Mouse (Mus musculus) kidney, adult 9 months (tissue): Measurements from ENCODE around the gene Upk2.

Source experiments
- DNase-seq: peaks from one replicate; pipeline ENCODE4 v3.0.0; 2022

Gene Upk2

DNA sequence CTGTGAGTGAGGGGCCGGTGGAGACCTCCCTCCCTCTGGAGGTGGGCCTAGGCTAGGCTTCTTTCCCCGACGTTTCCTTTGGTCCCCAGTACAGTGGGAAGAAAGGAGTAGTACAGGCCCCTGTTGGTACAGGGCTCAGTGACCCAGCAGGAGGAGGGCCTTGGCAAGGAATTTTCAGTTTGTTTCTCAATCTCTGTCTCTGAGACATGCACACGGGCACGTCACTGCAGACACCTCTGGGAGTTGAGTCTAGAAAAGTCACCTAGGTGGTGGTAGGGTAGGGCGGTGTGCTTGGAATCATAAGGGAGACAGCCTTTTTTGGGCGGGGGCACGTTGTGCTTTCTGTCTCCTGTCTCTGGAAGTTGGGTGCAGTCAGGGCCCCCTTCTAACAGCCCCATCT, 33.6 kb upstream of the Upk2 start:
- no peak for DNase-seq

DNA sequence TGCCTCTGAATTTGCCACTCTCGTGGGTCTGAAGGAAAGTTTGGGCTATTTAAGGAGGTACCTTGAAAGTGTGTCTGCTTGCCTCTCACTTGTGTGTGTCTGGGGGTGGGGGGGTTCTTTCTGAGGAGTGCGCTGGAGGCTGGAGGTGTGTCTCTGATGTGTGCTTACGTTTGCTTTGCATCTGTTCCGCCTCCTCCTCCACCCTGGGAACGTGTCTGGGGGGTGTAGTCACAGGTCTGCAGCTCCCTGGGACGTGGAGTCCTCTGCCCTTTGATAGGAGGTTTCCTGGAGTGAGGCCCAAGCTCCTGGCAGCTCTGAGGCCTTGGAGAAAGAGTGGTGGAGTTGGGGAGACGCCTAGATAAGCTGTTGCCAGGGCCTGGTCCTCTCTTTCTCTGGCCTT, 32.7 kb upstream of the Upk2 start:
- peak; percentile 92 for DNase-seq

DNA sequence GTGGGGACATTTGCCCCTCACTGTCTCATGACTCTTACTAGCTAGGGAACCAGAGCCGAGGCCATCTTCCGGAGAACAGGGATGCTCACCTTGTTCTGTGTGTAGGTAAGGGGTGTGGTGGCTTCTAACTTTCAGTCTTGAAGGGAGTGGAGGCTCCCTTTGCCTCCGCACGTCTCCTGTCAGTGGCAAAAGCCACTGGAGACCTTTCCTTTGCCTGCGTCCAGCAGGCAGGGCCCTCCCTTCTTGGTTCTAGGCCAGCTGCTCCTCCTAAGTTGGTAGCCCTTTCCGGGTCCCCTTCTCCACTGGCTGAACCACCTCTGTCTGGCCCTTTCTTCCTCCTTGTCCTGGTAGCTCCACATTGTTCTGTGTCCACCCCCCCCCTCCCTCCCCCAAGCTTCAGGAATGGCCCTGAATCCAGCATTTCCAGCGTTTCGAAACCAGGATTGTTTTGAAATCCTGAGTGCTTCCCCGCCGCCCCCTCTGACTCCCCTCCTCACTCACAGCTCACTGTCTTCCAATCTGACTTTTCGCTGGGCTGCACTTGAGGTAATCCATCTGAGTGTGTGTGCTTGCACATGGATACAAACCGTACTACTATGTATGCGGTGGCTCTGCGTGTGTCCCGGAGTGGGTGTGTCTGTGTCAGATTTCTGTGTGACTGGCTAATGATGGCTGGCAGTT, 32.1 kb upstream of the Upk2 start:
- DNase-seq, result peak; percentile 73

DNA sequence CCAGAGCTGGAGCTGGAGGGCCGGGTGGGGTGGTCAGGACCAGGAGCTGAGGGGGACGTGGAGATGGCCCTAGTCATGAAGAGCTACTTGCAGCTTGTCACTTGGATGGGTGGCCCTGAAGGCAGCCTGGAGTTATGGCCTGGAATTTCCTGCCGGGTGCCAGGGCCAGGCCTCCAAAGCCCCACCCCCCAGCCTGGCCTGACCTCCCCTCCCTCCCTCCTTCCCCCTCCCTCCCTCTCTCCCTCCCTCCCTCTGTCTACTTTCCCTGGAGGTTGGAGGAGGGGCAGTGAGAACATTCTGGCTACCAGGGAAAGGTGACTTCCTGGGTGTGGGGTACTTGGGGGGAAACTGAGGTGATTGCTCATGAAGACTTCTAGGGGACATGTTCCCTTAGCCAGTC, 31.6 kb upstream of the Upk2 start:
- DNase-seq, result peak; percentile 76

DNA sequence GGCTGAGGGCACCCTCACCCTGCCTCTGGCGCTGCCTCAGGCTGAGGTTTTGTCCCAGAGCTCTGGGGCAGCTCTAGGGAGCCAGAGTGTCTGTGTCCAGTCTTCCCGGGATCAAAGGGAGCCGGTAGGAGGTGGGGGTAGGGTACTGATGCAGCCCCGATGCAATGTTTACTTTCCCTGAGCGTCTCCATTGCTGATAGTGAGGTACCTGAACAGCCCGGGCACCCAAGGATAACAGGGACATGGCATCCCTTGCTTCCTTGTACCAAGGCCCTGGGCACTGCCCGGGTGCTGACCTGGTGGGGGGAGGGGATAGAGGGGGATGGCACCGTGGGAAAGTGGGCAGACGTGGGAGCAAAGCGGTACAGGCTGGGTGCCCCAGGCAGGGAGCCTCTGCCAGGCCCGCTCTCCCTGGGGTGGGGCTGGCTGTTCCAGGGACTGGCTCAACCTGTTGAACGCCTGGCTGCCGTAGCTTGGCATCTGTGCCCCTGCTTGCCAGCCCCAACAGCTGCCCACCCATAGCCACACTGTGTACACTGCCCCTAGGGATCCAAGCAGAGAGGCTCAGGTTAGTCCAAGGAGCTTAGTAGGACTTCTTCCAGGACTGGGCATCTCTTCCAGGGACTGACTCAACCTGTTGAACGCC, 30.9 kb upstream of the Upk2 start:
- DNase-seq, result peak; percentile 57

DNA sequence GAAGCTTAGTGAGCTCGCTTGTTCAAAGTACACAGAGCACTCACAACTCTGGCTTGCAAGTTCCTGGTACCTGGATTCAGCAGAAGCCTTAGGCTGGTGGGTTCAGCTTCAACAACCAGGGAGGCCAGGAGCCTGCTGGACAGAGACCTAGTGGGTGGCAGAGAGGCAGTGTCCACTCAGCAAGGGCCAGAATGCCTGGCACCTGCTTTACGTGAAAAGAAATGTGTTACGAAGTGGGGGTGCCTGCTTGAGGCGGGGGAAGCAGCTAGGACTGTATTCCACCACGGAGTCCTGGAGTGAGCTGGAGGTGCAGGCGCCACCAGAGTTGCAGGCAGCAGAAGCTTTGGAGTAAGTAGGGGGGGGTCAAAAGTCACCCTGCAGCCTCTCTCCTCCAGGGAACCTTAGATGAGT, 30.3 kb upstream of the Upk2 start:
- peak; percentile 52 for DNase-seq

DNA sequence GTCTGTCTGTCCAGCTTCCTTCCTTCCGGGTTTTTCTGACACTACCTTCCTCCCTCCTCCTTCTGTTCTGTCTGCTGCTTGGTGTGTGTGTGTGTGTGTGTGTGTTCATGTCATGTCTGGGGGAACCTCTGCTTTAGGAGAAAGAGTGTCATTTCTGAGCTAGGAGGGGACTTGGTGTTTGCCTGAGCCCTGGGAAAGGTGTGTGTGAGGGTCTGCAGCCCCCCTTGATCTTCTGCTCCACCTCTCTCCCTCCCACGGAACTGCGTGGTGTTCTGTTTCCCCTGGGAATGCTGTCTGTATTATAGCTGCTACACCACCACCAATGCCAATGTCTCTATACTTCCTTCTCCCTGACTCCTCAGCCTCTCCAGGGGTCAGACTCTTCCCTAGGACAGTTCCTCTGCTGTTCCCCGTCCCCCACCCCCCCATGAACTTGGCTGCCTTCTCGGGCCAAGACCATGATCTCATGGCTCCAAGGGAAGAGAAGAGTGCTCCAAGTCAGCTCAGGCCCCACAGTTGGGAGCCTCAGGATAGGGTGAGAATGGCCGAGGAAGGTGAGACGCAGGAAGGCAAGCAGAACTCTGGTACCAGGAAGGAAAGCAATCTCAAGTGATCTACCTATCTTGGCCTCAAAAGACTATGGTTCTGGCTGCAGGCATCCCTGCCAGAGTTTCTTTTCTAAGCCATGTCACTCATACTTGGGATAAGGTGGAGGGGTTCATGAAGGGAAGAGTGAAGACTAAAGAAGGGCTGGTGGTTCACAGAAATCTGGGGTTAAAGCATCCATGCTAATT, 29.7 kb upstream of the Upk2 start:
- no peak for DNase-seq

DNA sequence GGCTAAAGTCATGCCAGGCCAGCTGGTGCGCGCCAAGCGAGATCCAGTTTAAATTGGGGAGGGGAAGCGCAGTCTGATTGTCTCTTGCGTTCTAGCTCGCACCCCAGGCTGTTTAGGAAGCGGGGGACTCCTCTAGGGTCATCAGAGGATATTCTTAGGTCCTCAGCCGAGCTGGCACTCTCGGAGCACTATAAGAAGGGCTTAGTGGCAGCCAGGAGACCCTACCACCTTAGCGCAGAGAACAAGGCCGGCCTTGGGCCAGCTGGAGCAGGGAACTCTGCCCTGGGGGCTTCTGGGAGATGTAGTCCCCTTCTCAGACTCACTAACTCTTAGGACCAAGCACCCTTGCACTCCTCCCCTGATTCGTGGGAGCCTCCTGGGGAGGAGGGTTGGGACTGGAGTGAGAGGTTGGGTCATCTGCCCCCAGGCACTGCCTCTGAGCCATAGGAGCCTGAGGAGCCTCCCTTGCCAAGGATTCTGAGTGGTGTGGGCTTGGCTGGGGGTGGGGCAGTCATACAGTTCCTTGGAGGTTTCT, 28.8 kb upstream of the Upk2 start:
- DNase-seq, result peak; percentile 80

DNA sequence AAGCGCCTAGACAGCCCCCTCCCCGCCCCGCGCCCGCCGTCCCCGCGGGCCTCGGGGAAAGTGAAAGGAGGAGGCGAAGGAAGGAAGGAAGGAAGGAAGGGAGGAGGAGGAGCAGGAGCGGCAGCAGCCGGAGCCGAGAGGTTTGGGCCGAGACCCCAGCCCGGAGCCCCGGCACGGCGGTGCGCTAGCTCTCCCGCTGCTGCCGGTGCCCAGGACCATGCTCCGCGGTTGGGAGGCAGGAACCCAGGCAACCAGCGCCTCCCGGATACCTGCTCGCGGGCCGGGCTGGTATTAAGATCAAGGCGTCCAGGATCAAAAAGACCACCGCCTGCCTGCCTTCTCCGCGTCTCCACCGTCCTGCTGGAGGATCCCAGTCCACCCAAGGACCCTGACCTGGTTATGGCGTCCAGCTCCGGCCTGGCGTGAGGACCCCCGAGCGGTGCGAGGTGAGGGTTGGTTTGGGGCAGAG, 28.3 kb upstream of the Upk2 start:
- DNase-seq, result no peak

DNA sequence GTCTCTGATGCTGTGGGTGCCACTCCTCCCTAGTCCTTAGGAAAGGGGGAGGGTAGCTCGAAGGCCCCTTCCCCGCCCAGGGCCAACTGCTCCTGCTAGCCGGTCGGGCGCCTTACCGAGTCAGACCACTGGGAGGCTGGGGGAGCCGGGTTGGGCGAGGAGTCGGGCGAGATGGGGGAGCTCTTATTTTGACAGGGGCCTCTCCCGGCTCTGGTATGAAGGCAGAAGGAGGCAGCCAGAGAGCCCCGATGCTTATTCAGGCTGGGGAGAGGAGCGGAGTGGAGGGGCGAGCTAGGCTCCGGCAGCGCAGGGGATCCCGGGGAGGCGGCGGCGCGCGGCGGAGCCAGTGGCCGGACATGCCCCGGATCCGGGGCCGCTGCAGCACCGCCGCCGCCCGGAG, 27.8 kb upstream of the Upk2 start, which contains the start of gene Bcl9l:
TSS of gene Bcl9l (plus strand) at position 274 of the 400 bp plus-strand sequence.
- DNase-seq, result peak; percentile 96

DNA sequence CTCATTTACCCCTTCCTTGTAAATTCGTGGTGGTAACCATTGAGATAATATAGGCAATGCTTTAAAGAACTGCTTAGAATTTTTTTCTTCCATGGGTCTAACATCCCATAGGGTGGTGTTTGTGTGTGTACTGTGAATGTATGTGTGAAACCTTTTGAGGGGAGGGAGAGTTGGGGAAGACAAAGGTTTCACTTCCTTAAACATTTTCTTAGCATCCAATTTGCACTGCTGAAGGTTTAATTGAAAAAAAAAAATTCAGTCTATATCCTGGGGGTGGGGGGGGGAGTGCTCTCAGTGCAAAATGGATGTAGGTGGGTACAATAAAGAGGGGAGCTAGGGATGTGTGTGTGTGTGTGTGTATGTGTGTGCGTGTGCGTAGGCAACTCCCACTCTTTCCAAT, 27.3 kb upstream of the Upk2 start:
- no peak for DNase-seq

DNA sequence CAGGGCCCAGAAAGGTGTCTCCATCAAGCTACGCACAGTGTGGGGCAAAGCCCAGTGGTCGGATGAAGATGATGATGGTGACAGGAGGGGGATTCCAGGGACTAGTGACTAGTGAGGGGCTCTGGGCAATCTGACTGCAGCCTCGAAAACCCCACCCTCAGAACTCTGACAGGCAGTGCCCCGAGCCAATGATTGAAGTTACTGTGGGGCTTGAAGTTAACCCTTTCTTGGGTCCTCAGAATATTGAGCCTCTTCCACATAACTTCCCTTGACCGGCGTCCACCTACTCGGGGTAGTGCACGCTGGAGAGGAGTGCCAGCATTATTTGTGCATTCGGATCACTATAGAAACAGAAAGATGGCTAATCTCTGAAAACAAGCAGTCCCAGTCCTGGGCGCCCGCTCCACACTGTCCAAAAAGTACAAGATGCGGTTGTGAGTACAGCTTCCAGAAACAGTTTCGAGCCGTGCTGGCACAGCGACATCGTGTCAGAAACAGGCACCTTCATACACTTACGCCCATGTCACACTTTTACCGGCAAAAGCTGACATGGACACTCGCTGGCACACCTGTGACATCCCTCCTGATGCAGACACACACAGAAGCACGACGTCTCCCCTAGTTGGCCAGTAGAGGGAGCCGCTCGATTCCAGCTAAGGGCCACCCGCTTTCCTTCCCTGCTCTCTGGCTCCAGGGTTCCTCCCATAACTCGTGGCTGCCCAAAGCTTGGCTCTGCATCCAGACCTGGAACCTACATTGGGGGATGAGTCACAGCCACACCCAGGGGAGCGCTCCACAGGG, 25.1 kb upstream of the Upk2 start:
- DNase-seq, result peak; percentile 92

DNA sequence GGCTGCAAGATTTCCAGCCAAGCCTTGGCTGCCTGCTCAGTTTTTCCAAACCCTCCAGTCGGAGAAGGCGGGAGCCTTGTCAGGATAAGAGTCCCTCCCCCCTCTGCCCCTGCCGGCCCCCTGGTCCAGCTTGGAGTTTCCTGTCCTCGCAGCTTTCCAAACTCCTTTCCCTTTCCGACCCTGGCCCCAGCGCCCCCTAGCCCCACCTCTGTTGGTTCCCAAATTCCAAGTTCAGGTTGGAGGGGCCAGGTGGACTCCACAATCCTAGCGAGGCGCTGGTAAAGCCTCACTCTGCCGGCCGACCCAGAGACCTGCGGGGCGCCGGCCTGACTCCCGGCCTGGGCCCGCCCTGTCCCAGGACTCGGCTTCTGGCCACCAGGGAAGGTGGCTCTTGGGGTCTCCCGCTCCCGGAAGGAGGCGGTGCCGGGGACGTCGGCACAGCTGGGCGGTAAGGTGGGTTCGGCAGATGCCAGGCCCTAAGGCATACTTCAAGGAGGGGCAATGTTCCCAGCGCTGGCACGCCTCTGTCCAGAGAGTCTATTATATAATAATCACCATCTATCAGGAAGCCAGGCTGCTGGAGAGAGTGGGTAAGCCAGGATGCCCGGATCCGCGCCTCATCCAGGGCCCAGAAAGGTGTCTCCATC, 24.3 kb upstream of the Upk2 start:
- DNase-seq, result peak; percentile 88

DNA sequence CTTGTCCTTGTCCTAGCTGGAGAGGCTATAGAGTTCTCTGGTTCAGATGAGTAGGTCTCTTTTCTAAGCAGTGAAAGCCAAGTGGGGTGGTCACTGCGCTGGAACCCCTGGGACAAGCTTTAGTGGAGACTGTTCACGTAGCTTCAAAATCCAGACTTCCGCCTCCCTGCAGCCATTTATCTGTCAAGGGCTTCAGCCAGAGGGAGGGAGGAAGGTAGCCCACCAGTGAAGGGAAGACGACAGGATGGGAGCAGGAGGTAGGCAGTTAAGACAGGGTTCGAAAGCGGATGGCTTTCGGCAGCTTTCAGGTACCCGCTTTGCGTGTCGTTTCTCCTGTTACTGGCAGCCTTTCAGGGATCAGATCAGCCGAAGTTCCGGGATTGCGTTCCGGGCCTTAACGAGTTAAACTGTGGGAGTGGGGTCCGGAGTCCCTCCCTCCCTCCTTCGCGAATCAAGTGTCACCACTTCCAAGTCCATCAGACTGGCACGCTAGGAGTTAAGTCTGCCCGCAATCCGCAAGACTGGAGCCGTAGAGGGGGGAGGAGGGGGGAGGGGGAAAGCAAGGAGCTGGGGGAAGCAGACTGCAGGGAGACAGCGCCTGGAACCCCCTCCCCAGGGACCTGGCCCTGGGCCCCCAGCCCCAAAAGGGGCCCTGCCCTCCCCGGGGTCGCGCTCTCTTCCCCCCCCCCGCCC, 23.6 kb upstream of the Upk2 start:
- peak; percentile 74 for DNase-seq

DNA sequence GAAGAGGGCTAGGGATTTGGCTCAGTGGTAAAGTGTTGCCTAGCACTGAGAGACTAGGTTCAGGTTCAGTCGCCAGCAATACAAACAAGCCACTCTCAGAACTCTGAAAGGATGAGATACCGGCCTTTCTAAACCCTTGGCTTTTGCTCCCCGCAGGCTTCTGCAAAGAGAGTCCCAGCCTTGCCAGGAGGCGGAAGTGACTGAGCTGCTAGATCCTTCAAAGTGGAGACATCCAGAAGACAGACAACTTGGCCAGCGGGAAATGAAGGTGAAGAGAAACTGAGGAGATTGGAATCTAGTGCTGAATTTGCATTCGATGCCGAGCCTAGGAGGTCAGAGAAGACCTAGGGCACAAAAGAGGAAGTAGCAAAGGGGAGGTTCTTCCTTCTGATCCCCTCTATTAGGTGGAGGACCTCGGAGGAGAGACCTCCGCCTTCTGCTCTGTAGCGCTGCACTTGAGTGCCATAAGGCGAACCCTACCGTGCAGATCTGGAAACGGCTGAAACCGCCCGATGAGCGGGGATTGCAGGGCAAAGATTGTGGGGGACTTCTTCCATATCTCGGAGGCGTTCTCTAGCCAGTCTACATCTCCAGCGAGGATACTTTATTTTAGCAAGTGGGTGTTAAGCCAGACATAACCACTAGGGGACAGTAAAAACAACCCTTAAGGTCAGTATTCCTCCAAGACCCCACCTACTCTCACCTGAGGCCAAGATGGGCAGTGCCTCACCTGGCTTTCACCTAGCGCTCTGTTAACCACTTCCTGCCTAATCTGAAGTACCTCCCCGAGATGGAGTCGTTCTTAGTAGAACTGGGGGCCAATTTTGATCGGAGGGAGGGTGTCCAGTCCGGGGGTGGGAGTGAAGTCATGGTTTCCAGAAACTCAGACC, 22.8 kb upstream of the Upk2 start:
- DNase-seq, result peak; percentile 93

DNA sequence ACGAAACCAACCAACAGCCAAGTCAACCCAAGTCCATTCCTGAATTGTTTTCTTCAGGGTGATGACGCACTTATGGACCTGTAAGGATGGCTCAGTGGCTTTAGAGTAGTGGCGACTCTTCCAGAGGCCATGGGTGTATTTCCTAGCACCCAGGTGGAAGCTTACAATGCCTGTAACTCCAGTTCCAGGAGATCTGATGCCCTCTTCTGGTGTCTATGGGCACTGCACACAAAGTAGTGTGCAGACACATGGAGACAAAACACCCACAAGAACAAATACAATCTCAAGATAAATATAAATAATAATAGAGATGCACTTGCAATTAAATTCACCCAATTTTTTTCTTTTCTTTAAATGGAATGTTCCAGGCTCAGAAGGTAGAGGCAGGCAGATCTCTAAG, 21.2 kb upstream of the Upk2 start:
- DNase-seq, result no peak

DNA sequence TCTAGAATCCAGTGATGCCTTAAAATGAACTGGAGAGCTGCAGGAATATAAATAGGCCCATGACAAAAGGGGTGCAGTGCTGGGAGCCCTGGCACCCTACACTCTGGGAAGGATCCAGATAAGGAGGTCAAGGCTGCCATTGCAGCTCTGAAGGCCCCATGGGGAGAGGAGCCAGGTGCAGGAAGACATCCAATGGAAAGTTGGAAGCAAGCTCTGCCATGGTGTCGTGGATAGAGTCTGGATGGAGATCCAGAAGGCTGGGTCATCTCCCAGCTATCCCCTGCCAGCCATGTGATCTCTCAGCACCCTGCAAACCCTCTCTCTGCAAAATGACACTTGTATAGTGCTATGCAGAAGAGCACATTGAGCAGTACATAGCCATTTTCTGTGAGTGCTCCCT, 19.6 kb upstream of the Upk2 start:
- no peak for DNase-seq

DNA sequence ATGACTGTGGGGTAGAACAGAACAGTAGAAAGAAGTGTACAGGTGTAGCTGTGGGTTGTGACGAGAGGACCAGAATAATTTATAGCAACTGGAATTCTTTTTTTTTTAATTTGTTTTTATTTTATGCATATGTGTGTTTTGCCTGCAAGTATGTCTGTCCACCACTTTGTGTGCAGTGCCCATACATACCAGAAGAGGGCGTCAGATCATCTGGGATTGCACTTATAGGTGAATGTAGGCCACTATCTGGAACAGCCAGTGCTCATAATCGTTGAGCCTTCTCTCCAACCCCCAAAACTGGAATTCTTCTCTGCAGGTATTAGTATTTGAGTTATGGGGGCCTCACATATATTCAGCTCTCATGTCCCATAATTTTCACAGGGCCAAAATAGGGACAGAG, 18.4 kb upstream of the Upk2 start:
- no peak for DNase-seq

DNA sequence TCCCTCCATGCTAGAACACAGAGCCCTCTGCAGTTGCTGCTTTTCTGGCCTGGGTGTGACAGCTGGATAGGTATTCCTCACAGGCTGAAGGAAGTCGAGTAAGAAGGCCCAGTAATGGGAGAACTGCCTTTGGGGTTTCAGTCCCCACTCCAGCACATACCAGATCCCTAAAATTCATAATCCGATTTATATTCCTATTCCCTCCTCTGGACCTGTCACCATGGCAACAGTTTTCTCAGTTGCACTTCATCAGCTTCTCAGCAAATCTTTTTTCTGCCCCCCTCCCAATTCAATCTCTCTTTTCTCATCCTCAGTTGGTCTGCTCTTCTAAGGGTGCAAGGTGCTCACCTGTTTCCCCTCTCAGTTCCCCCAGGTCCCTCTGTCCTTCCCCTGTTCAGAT, 14.0 kb upstream of the Upk2 start:
- DNase-seq, result no peak

DNA sequence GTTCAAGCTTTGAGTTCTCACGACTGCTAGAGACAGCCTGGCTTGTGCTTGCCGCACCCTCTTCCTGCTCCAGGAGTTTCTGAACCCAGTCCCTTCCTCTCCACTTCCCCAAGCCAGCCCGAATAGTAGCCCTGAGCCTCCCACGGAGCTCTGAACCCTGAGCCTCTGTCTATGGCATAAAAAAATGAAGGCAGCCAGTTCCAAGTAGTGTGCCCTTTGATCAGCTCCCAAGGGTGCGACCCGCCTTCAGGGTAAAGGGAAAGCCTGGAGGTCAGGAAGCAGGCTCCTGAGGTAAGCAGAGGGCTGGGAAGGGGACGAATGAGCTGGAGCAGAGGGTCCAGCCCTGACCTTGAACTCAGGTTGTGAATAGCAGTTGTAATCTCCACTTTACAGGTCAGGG, 13.4 kb upstream of the Upk2 start:
- peak; percentile 77 for DNase-seq

DNA sequence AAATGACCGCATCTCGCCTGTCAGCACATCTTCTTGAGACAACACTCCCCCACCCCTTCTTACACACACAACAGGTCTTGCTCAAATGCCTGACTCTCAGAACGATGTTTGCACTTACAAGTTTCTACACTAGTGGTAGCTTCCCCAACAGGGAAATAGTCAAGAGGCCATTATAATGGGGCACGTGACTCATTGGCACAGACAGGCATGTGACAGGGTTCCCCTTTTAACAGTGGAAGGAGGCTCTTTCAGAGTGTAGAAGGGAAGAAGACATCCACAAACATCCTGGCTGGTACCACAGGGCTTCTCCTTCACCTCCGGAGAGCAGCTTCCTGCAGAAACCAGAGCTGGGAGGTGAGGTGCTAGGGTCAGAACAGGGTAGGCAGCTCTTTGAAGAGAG, 7.2 kb upstream of the Upk2 start:
- no peak for DNase-seq
